Mouse (Mus musculus): ENCODE measurements around the gene Gsta4. TPM values are rescaled to one million over a fixed set of nuclear protein-coding genes. Genes with fewer than 3 reads are reported as not detected.
"Not testable (repeated sequence)": the region's sequence is repeated elsewhere in the genome, so short reads cannot be mapped to it uniquely, and the experiment has no call there.

The Gsta4 gene
- total and polyA plus RNA-seq, 2 experiments = 46.5 to 137 TPM

DNA sequence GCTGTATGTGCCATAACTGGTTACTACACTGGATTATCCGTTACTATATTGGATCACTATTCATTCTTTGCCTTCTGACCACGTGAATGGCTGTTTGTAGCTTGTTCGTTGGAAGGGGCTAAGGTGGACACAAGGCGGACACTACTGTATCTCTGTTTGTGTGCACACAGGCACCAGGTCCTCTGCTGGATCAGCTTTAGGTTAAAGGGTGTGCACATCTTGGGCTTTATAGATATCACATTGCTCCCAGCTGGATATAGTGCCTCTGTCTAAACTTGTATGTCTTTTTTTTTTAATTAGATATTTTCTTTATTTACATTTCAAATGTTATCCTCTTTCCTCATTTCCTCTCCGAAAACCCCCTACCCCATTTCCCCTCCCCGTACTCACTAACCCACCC is 17.1 kb upstream of the Gsta4 start:
- no peak for TF ChIP-seq POLR2A (IDR thresholded peaks at IDR 0.05; ENCODE audit: extremely low read depth, insufficient read depth, low read length)
- Histone ChIP-seq H3K27ac (replicated peaks; ENCODE audit: insufficient read depth, low read depth, low read length) (no peak overlapping the region; the same call in 1 of the 2 replicates), H3K4me3 (ENCODE audit: insufficient read depth, low read depth, low read length) (no peak overlapping the region), H3K36me3 (ENCODE audit: control insufficient read depth, insufficient read depth, low read length) (peaks cover 13% of the 10 kb centered on the region; the same call in 1 of the 2 replicates), H3K27me3 (ENCODE audit: control insufficient read depth, insufficient read depth, low read length) (no peaks in the 10 kb centered on the region), H3K9ac (ENCODE audit: low read depth, low read length) (no peak overlapping the region), H3K79me2 (ENCODE audit: control insufficient read depth, insufficient read depth, low read length) (no peaks in the 10 kb centered on the region), H3K4me1 (ENCODE audit: control insufficient read depth, insufficient read depth, low read length) (peaks cover 13% of the 10 kb centered on the region)
- no peak for DNase-seq (ENCODE audit: extremely low read depth, low read depth, low spot score)
- WGBS = 91% methylated on average over 6 of the region's 6 CpGs

DNA sequence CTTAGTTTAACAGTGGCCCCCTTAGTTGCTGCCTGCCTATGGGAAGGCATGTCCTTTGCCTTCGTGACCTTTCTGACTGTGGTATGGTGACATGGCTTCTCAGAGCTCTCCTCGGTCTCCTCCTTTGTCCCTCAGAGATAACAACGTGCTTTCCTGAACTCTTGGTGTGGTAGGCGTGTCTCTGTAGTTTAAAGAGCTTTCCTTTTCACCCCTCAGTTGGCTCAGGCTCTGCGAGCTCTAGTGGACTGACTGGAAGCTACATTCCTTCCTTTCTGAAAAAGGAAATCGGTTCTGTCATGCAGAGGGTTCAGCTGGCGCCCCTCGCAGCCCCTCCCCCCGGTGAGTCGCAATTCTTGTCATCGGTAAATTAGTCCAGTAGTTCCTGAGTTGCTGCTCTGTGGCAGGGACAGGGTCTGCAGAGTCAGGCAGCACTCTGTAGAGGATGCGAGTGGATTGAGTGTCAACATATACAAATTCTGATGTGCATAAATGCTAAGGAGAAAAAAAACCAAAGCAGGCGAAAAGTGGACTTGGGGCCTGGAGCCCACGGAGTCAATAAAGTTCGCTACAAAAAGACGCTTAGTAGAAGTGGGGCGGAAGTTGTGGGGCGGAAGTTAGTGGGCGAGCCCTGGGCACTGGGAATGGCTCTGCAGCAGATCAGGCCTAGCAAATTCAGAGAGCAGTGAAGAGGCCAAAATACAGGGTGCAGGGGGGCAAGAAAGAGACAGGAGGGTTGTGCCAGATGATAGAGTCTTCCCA is 15.7 kb upstream of the Gsta4 start:
- TF ChIP-seq CTCF (IDR thresholded peaks at IDR 0.05; ENCODE audit: low read depth, low read length) (no peak), POLR2A (IDR thresholded peaks at IDR 0.05; ENCODE audit: extremely low read depth, insufficient read depth, low read length) (no peak)
- Histone ChIP-seq H3K4me1 (ENCODE audit: control insufficient read depth, insufficient read depth, low read length) (peaks cover 13% of the 10 kb centered on the region), H3K27ac (replicated peaks; ENCODE audit: insufficient read depth, low read depth, low read length) (no peak overlapping the region), H3K9ac (ENCODE audit: low read depth, low read length) (no peak overlapping the region), H3K79me2 (ENCODE audit: control insufficient read depth, insufficient read depth, low read length) (no peaks in the 10 kb centered on the region), H3K27me3 (ENCODE audit: control insufficient read depth, insufficient read depth, low read length) (no peaks in the 10 kb centered on the region), H3K36me3 (ENCODE audit: control insufficient read depth, insufficient read depth, low read length) (peaks cover 7% of the 10 kb centered on the region; the same call in 1 of the 2 replicates), H3K4me3 (ENCODE audit: insufficient read depth, low read depth, low read length) (no peak overlapping the region)
- WGBS = 78% methylated on average over 19 of the region's 19 CpGs
- no peak for DNase-seq (ENCODE audit: extremely low read depth, low read depth, low spot score)

DNA sequence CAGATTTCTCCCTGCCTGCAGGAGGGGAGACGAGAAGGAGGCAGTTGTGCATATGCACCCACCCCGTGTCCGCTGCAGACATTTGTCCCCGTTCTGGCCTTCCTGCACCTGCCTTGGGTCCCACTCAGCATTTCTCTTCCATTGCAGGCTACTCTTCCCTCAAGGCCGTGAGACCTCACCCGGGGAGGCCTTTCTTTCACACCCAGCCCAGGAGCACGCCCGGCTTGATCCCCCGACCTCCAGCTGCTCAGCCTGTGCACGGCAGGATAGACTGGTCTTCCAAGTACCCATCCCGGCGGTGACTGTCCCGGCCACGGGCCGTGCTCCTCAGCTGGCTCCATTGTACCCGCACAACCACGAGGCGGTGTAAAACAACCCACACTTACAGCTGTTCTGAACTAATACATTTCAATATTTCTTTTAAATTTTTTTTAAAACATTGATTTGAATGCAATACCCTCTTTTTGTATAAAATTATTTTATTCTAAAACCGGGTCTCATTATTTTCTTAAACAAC is 15.1 kb upstream of the Gsta4 start:
- no peak overlapping the region for H3K27ac ChIP-seq (replicated peaks; ENCODE audit: insufficient read depth, low read depth, low read length)
- H3K4me3 ChIP-seq (ENCODE audit: insufficient read depth, low read depth, low read length) = no peak overlapping the region
- peaks cover 13% of the 10 kb centered on the region for H3K4me1 ChIP-seq (ENCODE audit: control insufficient read depth, insufficient read depth, low read length)
- H3K36me3 ChIP-seq (ENCODE audit: control insufficient read depth, insufficient read depth, low read length) = peaks cover 7% of the 10 kb centered on the region; the same call in 1 of the 2 replicates
- 95% methylated on average over 19 of the region's 19 CpGs for WGBS
- TF ChIP-seq CTCF (IDR thresholded peaks at IDR 0.05; ENCODE audit: low read depth, low read length) (no peak), POLR2A (IDR thresholded peaks at IDR 0.05; ENCODE audit: extremely low read depth, insufficient read depth, low read length) (no peak)
- DNase-seq (ENCODE audit: extremely low read depth, low read depth, low spot score) = no peak
- no peak overlapping the region for H3K9ac ChIP-seq (ENCODE audit: low read depth, low read length)
- no peaks in the 10 kb centered on the region for H3K79me2 ChIP-seq (ENCODE audit: control insufficient read depth, insufficient read depth, low read length)
- no peaks in the 10 kb centered on the region for H3K27me3 ChIP-seq (ENCODE audit: control insufficient read depth, insufficient read depth, low read length)

DNA sequence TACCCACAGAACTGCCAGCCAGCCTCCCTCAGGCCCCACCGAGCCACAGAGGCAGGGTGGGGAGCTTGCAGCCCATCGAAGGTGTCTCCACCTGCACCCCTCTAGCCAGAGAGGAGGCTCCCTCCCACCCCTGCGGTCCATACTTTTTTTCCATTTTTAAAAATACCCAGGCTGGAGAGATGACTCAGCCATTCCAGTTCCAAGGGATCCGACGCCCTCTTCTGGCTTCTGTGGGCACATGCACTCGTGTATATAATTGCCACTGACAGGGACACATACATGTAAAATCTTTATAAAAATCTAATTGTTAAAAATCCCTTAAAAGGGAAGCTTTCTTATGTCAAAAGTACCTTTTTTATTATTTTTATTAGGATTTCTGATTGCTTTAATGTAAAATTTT is 13.7 kb upstream of the Gsta4 start:
- Histone ChIP-seq H3K27ac (replicated peaks; ENCODE audit: insufficient read depth, low read depth, low read length) (no peak overlapping the region), H3K36me3 (ENCODE audit: control insufficient read depth, insufficient read depth, low read length) (peaks cover 7% of the 10 kb centered on the region; the same call in 1 of the 2 replicates), H3K27me3 (ENCODE audit: control insufficient read depth, insufficient read depth, low read length) (no peaks in the 10 kb centered on the region), H3K9ac (ENCODE audit: low read depth, low read length) (no peak overlapping the region), H3K4me1 (ENCODE audit: control insufficient read depth, insufficient read depth, low read length) (peaks cover 9% of the 10 kb centered on the region), H3K79me2 (ENCODE audit: control insufficient read depth, insufficient read depth, low read length) (no peaks in the 10 kb centered on the region), H3K4me3 (ENCODE audit: insufficient read depth, low read depth, low read length) (no peak overlapping the region)
- 89% methylated on average over 6 of the region's 6 CpGs for WGBS
- DNase-seq (ENCODE audit: extremely low read depth, low read depth, low spot score) = peak; percentile 49
- TF ChIP-seq POLR2A (IDR thresholded peaks at IDR 0.05; ENCODE audit: extremely low read depth, insufficient read depth, low read length) = no peak
- TF ChIP-seq CTCF (IDR thresholded peaks at IDR 0.05; ENCODE audit: low read depth, low read length) = peak; percentile 72

DNA sequence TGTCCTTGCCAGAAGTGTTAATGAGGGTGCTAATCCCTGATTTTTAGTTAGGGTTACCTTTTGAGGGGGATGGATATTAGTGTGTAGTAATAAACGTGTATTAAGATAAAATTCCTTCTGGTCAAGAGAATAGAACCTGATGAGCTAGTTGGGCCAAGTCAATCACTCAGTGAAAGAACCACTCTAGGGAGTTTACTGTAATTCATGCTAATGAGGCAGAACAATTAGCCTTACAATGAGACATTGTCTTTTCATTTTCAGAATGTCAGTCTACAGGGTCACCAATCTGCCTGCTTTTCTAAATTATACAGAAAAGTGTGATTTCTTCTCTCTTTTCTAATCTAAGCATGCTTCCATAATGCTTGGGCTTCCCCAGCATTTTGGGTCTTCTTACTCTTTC is 8.6 kb upstream of the Gsta4 start:
- 79% methylated on average over 1 of the region's 1 CpGs for WGBS
- TF ChIP-seq CTCF (IDR thresholded peaks at IDR 0.05; ENCODE audit: low read depth, low read length) = no peak
- TF ChIP-seq POLR2A (IDR thresholded peaks at IDR 0.05; ENCODE audit: extremely low read depth, insufficient read depth, low read length) = no peak
- Histone ChIP-seq H3K27me3 (ENCODE audit: control insufficient read depth, insufficient read depth, low read length) (no peaks in the 10 kb centered on the region), H3K27ac (replicated peaks; ENCODE audit: insufficient read depth, low read depth, low read length) (no peak overlapping the region), H3K4me3 (ENCODE audit: insufficient read depth, low read depth, low read length) (no peak overlapping the region), H3K36me3 (ENCODE audit: control insufficient read depth, insufficient read depth, low read length) (no peaks in the 10 kb centered on the region), H3K4me1 (ENCODE audit: control insufficient read depth, insufficient read depth, low read length) (no peaks in the 10 kb centered on the region; the same call in 1 of the 2 replicates), H3K9ac (ENCODE audit: low read depth, low read length) (no peak overlapping the region), H3K79me2 (ENCODE audit: control insufficient read depth, insufficient read depth, low read length) (no peaks in the 10 kb centered on the region)
- no peak for DNase-seq (ENCODE audit: extremely low read depth, low read depth, low spot score)

DNA sequence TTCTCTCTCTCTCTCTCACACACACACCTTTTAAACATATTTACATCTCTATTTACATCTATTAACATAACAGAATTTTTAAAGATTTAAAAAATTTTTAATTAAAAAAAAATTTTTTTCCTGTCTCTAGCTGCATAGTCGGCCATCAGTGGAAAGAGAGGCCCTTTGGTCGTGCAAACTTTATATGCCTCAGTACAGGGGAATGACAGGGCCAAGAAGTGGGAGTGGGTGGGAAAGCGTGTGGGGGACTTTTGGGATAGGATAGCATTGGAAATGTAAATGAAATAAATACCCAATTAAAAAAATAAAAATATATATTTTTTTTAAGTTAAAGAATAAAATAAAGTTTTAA is 7.7 kb upstream of the Gsta4 start:
- not testable (repeated sequence) for H3K27ac ChIP-seq (replicated peaks; ENCODE audit: insufficient read depth, low read depth, low read length); H3K9ac ChIP-seq (ENCODE audit: low read depth, low read length); H3K4me3 ChIP-seq (ENCODE audit: insufficient read depth, low read depth, low read length); DNase-seq (ENCODE audit: extremely low read depth, low read depth, low spot score); H3K4me1 ChIP-seq (ENCODE audit: control insufficient read depth, insufficient read depth, low read length); H3K27me3 ChIP-seq (ENCODE audit: control insufficient read depth, insufficient read depth, low read length); H3K79me2 ChIP-seq (ENCODE audit: control insufficient read depth, insufficient read depth, low read length); H3K36me3 ChIP-seq (ENCODE audit: control insufficient read depth, insufficient read depth, low read length)
- 36% methylated on average over 3 of the region's 3 CpGs for WGBS
